Mouse (Mus musculus): ENCODE results near the gene 5031439G07Rik.
A peak's percentile ranks its signal among the peaks of the same experiment; 100 is the strongest.

The 5031439G07Rik gene

GRCm38 (mm10) chr15:84957851-84958250 lies 30.5 kb downstream of the 5031439G07Rik start:
- no peak for DNase-seq (ENCODE audit: low read depth, low spot score)

- no peak for DNase-seq (ENCODE audit: low read depth, low spot score)
Measured at GRCm38 (mm10) chr15:84953259-84953658, 35.1 kb downstream of the 5031439G07Rik start.

GRCm38 (mm10) chr15:84950053-84950452 lies 38.3 kb downstream of the 5031439G07Rik start:
- no peak for DNase-seq (ENCODE audit: low read depth, low spot score)

- DNase-seq (ENCODE audit: low read depth, low spot score) = no peak
Measured at GRCm38 (mm10) chr15:84948990-84949389, 39.4 kb downstream of the 5031439G07Rik start.

GRCm38 (mm10) chr15:84944319-84944718 lies 44.0 kb downstream of the 5031439G07Rik start:
- no peak for DNase-seq (ENCODE audit: low read depth, low spot score)

- DNase-seq (ENCODE audit: low read depth, low spot score) = no peak
Measured at GRCm38 (mm10) chr15:84942647-84943285, 45.6 kb downstream of the 5031439G07Rik start.

- no peak for DNase-seq (ENCODE audit: low read depth, low spot score)
Measured at GRCm38 (mm10) chr15:84940102-84940501, 48.2 kb downstream of the 5031439G07Rik start.

GRCm38 (mm10) chr15:84934901-84935300 lies 53.5 kb downstream of the 5031439G07Rik start:
- no peak for DNase-seq (ENCODE audit: low read depth, low spot score)

- no peak for DNase-seq (ENCODE audit: low read depth, low spot score)
Measured at GRCm38 (mm10) chr15:84932351-84932750, 56.0 kb downstream of the 5031439G07Rik start.

GRCm38 (mm10) chr15:84925495-84926018 lies 62.8 kb downstream of the 5031439G07Rik start:
- peak; percentile 57 for DNase-seq (ENCODE audit: low read depth, low spot score)

- peak; percentile 65 for DNase-seq (ENCODE audit: low read depth, low spot score)
Measured at GRCm38 (mm10) chr15:84924781-84925315, 63.5 kb downstream of the 5031439G07Rik start.

- DNase-seq (ENCODE audit: low read depth, low spot score) = peak; percentile 59
Measured at GRCm38 (mm10) chr15:84923508-84924181, 64.7 kb downstream of the 5031439G07Rik start.

GRCm38 (mm10) chr15:84922884-84923507 lies 65.4 kb downstream of the 5031439G07Rik start, which contains the start of gene Nup50:
TSS of gene Nup50 (plus strand) at chr15:84923411.
- peak; percentile 100 for DNase-seq (ENCODE audit: low read depth, low spot score)

GRCm38 (mm10) chr15:84919938-84920337 lies 68.4 kb downstream of the 5031439G07Rik start, which contains the start of gene Gm29666:
TSS of gene Gm29666 (minus strand) at chr15:84920038.
- DNase-seq (ENCODE audit: low read depth, low spot score) = no peak

- no peak for DNase-seq (ENCODE audit: low read depth, low spot score)
Measured at GRCm38 (mm10) chr15:84913201-84913600, 75.2 kb downstream of the 5031439G07Rik start.

- no peak for DNase-seq (ENCODE audit: low read depth, low spot score)
Measured at GRCm38 (mm10) chr15:84903843-84904385, 84.4 kb downstream of the 5031439G07Rik start.

GRCm38 (mm10) chr15:84898077-84898476 lies 90.3 kb downstream of the 5031439G07Rik start:
- no peak for DNase-seq (ENCODE audit: low read depth, low spot score)

- peak; percentile 33 for DNase-seq (ENCODE audit: low read depth, low spot score)
Measured at GRCm38 (mm10) chr15:84896664-84897063, 91.7 kb downstream of the 5031439G07Rik start.

GRCm38 (mm10) chr15:84896216-84896615 lies 92.1 kb downstream of the 5031439G07Rik start:
- peak; percentile 19 for DNase-seq (ENCODE audit: low read depth, low spot score)

All from CD4-positive, CD25-positive, alpha-beta regulatory T cell, adult 2 months (primary cell).